Mouse (Mus musculus) B cell, adult 67 days (primary cell): ENCODE data around the gene Sp7. TPM values are rescaled to one million over a fixed set of nuclear protein-coding genes. Genes with fewer than 3 reads are reported as not detected.

Source experiments
- total RNA-seq, 2 experiments: library from RNA; stranded (reverse); gene quantifications; 4 replicates each; pipeline ENCODE4 v1.2.4; 2023

The Sp7 gene
- total RNA-seq = not detected

DNA sequence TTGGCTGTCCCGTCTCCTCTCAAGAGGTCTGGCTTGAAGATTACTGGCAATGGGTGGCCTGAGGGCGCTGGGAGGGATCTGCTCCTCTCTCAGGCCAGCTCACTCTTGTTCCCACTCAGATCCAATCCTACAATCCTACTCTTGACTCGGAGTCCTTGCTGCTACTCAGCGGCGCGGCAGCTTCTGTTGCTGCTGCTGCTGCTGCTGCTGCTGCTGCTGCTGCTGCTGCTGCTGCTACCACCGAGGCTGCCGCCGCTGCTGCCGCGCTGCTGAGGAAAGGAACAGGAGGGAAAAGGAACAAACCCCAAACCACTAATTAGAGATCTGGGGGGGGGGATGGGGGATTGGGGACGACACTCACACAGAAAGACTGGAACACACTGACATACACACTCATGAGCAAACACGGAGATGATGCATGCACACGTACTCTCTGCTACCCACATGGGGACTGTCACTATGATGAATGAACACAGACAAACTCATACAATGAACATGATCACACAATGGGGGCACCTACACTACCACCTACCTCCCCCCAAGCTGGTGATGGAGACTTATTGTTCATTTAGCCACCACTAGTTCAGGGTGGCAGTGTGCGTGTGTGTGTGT, at the start of gene Sp7:
Gene Sp7 (minus strand): TSS at position 450 of the 612 bp plus-strand sequence.

GRCm38 (mm10) chr15:102405489-102406195, 38.7 kb upstream of the Sp7 start, which contains the start of gene Sp1:
TSS of gene Sp1 (plus strand) at chr15:102406143.

GRCm38 (mm10) chr15:102350138-102350941, 16.6 kb downstream of the Sp7 start, which contains the start of gene Aaas:
TSS of gene Aaas (minus strand) at chr15:102350771.

DNA sequence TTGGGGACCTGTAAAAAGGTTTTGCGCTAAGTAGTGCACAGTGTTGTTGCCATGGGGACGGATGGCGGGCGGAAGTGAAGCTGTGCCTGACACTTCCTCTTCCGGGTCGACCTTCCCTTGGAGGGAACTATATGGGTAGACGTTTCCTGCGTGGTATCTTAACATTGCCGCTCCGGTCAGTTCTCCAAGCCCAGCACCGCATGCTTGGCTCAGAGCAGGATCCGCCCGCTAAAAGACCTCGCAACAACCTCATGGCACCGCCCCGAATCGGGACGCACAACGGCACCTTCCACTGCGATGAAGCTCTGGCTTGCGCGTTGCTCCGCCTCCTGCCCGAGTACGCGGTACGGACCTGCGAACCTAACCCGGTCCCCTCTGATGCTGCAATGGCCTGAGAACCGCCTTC, 35.4 kb downstream of the Sp7 start, which contains the start of gene Myg1:
Gene Myg1 (plus strand): TSS at position 100 of the 406 bp plus-strand sequence.

DNA sequence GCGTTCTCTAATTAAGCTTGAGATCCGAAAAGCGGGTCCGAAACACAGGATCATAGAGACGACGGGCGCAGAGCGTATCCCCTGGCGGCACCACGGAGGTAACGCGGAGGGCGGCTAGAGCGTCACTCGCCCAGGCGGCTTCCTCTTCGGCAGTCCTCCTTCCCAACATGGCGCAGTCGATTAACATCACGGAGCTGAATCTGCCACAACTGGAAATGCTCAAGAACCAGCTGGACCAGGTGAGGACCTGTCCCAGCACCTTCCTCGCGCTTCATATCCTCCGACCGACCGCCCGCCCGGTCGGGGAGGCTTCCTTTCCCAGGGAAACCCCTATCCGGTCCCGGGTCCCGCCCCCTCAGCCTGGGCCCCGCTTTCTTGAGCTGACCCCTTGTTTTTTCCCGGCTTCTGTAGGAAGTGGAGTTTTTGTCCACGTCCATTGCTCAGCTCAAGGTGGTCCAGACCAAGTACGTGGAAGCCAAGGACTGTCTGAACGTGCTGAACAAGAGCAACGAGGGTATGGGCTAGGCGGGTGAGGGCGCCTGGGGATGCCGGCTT, 40.9 kb downstream of the Sp7 start, which contains the start of gene Pfdn5:
Gene Pfdn5 (plus strand): TSS at position 95 of the 555 bp plus-strand sequence.

Other genes starting within 250 kb of the Sp7 start
- gene Spryd3, start 230.9 kb downstream of the Sp7 start, total RNA-seq = 10 to 100 TPM; 37.2 to 42.0 TPM
- not detected for gene Igfbp6, start 222.8 kb downstream of the Sp7 start, total RNA-seq
- under 1 TPM; 0.41 to 0.50 TPM for gene Soat2, start 216.7 kb downstream of the Sp7 start, total RNA-seq
- 100 to 1,000 TPM; 146 to 149 TPM for gene Zfp740, start 163.9 kb downstream of the Sp7 start, total RNA-seq
- 10 to 100 TPM; 23.3 to 26.4 TPM for gene Csad, start 162.5 kb downstream of the Sp7 start, total RNA-seq
- 100 to 1,000 TPM; 229 to 246 TPM for gene Itgb7, start 135.2 kb downstream of the Sp7 start, total RNA-seq
- under 1 TPM in 1 of 2 experiments, not detected in 1; 0.38 TPM for gene Rarg, start 109.7 kb downstream of the Sp7 start, total RNA-seq
- not detected for gene Gm9918, start 96.6 kb downstream of the Sp7 start, total RNA-seq
- 10 to 100 TPM; 28.8 to 32.5 TPM for gene Mfsd5, start 87.7 kb downstream of the Sp7 start, total RNA-seq
- 1 to 10 TPM in 1 of 2 experiments, under 1 TPM in 1; 0.93 to 1.3 TPM for gene Espl1, start 70.9 kb downstream of the Sp7 start, total RNA-seq
- gene Pfdn5, start 41.1 kb downstream of the Sp7 start, total RNA-seq = 100 to 1,000 TPM; 526 to 540 TPM
- gene Myg1, start 35.5 kb downstream of the Sp7 start, total RNA-seq = 10 to 100 TPM; 70.1 to 72.8 TPM
- gene Aaas, start 16.4 kb downstream of the Sp7 start, total RNA-seq = 10 to 100 TPM; 60.7 to 62.9 TPM
- gene Sp1, start 39.0 kb upstream of the Sp7 start, total RNA-seq = 100 to 1,000 TPM; 183 TPM
- gene Amhr2, start 78.2 kb upstream of the Sp7 start, total RNA-seq = 1 to 10 TPM in 1 of 2 experiments, under 1 TPM in 1; 0.74 to 2.6 TPM
- 100 to 1,000 TPM in 1 of 2 experiments, 10 to 100 TPM in 1; 95.8 to 104 TPM for gene Prr13, start 91.8 kb upstream of the Sp7 start, total RNA-seq
- gene Pcbp2, start 103.4 kb upstream of the Sp7 start, total RNA-seq = 100 to 1,000 TPM; 699 to 726 TPM
- gene Gm10337, start 136.5 kb upstream of the Sp7 start, total RNA-seq = 1 to 10 TPM in 1 of 2 experiments, not detected in 1; 7.7 TPM
- 1 to 10 TPM; 1.3 TPM for gene Map3k12, start 149.9 kb upstream of the Sp7 start, total RNA-seq
- 10 to 100 TPM; 50.8 to 57.4 TPM for gene Tarbp2, start 151.0 kb upstream of the Sp7 start, total RNA-seq
- gene Npff, start 157.8 kb upstream of the Sp7 start, total RNA-seq = 10 to 100 TPM; 15.7 to 26.0 TPM